Mouse (Mus musculus): Measurements from ENCODE around the gene Hdhd5. TPM values are rescaled to one million over a fixed set of nuclear protein-coding genes. Genes with fewer than 3 reads are reported as not detected.

Hdhd5 gene
- total RNA-seq, 2 experiments from 2014 or later, result 24.7 to 27.2 TPM

DNA sequence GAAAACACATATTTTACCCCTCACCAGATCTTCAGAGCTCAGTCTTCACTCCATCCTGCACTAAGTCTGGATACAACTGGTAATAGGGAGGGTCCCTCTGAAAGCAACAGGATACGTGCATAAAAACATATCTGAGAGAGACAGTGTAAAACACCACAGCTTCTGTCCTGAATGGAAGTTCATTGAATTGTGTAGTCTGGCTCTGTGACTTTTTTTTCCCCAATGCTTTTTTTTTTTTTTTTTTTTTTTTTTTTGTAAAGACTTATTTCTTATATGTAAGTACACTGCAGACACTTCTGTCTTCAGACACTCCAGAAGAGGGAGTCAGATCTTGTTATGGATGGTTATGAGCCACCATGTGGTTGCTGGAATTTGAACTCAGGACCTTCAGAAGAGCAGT is 1.5 kb upstream of the Hdhd5 start:
- DNase-seq, result no peak

DNA sequence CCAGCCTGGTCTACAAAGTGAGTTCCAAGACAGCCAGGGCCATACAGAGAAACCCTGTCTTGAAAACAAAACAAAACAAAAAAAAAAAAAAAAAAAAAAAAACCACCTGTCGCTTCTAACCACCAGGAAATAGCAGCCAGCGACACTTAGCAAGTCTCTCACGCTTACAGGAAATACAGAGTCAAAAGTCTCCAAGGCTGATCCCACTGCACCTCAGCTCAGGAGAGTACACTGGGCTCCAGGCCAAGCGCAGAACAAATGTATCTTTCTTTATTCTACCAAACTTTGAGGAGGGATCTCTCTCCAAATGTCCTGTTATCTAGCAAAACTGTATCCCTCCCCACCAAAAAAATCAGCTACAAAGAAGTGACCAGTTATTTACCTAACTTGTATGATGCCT is 2.0 kb downstream of the Hdhd5 start:
- DNase-seq, result no peak

DNA sequence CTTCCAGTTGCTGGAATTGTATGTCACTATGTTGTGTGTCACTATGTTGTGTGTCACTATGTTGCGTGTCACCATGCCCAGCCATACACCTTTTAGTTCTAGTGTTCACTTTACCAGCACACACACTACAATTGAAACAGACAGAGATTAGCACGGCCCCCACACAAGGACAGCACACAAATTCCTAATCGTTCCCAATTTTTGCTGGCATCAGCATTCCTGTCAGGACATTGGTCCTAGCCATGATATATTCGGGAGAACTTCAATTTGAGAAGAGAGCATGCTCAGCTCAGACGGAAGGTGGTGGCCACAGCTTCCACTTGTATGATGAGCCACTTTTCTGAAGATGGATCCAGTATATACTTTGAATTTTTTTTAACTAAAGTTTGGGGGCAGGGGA is 6.3 kb downstream of the Hdhd5 start:
- DNase-seq, result no peak

DNA sequence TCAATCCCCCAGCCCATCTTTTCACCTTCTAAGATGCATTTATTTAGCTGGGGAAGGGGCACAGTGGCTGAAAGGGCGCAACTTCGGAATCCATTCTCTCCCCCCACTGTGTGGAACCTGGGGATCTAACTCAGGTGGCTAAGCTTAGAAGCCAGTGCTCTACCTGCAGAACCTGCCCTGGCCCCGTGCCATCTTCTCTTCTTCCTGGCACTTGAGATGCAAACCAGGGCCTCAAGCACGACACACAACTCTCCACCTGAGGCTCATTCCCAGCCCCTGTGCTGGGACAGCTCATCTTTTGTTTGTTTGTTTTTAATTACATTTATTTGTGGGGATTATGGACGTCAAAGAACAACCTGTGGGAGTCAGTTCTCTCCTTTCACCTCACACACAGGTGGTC is 11.5 kb downstream of the Hdhd5 start:
- DNase-seq, result no peak

DNA sequence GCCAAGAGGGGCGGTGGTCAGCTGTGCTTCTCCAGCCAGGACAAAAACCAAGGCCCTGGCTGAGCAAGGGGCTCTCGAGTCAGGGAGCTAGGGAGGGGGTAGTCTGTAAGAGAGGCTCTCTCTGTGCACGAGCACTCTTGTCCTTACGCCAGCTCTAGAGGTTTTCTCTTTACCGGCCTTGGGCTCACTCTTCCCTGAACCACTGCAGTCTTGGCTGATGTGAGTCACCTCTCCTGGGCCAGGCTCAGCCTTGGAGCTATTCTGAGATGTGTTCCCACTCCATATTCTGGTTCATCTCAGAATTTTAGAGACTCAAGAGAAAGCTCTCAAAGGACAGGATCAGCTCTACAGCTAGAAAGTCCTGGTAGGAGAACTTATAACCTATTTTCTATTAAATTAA is 13.8 kb downstream of the Hdhd5 start:
- DNase-seq, result no peak

DNA sequence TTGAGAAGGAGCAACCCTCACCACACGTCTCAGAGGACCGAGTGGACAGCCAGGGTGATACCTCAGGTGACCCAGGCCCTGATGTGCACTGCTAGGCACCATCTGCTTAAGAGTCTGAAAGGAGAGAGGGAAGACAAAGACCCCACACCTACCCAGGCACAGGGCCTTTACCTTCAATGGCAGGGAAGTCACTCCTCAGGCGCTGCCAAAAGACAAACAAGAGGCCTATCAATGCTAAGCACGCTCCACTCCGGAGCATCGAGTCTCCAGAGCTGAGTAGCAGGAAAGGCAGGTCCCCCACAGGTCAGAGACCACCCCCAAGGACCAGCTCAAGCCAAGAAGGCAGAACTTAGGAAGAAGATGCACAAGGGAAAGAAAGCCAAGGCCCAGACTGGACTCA is 14.2 kb downstream of the Hdhd5 start:
- no peak for DNase-seq

DNA sequence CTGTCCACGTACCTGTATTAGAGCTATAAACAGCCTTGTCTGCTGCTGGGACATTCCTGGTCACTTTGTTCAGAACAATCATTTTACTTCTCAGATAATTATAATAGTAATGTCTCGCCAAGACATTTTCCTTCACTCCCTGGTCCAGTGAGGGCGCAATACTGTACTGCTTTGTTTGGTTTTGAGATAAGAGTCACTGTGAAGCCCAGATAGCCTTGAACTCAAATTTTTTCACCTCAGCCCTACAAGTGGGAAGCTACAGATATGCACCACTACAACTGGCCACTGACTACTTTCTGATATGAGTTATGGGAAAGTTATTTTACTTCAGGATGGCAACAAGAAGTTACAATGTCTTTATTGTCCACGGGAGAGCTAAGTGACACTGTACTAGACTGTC is 14.7 kb downstream of the Hdhd5 start:
- DNase-seq, result no peak

DNA sequence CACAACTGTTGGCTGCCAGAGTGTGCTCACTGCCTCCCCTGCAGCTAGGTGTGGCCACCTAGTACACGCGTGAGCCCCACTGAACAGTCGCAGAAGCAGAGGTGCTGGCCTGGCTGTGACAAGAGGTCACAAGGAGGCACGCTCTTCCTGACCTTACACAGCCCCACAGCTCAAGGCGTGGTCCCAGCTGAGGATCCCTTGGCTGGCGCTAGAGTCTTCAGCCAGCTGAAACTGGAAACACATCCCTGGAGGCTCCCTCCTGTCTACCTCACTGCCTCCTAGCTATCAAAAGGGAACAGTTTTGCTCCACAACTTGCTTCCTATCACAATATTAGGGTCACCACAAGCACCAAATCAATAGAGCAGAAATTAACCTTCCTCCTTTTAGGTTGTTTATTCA is 19.9 kb downstream of the Hdhd5 start:
- no peak for DNase-seq

DNA sequence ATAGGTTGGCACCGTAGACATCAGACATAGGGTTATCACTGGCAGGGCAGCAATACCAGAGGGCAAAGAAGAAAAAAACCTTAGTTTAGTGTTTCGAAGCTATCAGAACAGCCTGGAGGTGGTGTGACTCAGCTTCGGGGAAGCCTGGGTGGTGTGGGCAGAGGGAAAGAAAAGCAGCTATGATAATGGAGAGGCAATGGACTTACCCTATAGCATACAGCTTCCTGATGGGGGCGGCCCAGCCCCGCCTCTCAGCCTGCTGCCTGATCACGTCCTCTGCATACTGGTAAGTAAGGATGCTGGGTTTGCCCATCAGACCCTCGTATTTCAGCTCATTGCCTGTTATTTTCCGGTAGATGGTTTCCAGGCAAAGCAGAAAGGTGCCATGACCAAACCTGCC is 20.7 kb downstream of the Hdhd5 start:
- no peak for DNase-seq

DNA sequence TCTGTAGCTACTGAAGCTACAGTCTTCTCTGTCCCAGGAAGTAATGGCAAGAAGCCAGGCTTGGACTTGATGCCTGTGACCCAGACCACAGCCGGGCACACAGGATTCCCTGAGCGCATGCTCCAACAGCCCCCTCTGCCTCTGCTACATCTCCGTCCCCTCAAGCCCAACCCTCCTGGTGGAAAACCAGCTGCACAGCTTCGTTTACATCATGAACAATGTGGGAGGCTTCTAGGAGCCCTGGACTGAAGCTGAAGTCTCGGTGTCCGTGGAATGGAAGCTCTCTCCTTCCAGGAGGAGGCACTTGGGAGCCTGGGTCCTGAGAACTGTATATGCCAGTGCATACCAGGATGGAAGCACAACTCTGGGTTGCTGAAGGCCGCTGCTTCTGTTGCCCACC is 21.1 kb downstream of the Hdhd5 start:
- DNase-seq, result no peak

DNA sequence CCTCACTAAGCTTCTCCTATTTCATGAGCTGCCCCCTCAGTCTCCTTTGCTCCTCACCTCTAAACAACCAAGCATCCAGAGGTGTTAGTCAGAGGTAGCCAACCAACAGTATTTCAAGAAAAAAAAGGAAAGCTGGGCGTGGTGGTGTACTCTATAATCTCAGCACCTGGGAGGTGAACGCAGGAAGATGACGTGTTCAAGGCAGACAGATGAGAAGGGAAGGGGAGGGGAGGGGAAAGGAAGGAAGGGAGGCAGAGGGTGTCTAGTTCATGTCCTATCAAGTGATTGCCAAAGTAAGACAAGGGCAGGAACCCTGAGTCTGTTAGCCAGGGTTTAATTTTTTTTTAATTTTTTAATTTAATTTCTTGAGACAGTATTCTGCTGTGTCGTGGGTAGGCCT is 22.5 kb downstream of the Hdhd5 start:
- no peak for DNase-seq

DNA sequence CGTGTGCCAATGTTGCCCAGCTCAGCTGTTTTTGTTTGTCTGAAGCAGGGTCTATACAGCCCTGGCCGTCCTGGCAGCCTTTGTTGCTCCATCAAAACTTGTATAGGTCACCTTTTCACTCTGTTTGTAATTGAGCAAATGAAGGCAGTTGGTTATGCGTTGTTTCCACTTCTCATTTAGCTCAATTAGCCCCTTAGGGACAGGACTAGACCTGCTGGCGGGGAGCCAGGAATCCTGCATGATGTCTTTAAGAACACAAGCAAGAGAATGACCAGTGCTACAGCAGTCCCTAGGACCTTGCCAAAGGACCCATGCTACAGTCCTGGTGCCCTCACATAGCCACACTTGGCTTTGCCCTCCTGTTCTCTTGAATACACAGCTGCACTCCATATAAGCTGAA is 25.6 kb downstream of the Hdhd5 start:
- DNase-seq, result no peak

DNA sequence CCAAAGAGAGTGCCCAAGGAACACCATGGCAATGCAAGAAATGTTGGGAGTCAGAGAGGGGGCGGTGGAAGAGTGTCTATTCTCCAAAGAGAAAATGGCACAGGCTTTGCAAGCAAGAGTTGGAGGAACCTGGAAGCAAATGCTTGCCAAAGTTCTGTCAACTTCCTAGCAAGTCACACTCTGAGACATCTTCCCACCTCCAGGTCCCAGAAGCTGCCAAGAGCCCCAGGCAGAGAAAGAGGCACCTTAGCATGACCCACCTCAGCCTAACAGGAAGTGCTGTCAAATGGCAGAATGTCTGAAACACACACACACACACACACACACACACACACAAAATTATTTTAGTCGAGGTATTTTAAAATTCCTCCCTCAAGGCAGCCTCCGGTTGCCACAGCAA is 27.1 kb downstream of the Hdhd5 start:
- no peak for DNase-seq

DNA sequence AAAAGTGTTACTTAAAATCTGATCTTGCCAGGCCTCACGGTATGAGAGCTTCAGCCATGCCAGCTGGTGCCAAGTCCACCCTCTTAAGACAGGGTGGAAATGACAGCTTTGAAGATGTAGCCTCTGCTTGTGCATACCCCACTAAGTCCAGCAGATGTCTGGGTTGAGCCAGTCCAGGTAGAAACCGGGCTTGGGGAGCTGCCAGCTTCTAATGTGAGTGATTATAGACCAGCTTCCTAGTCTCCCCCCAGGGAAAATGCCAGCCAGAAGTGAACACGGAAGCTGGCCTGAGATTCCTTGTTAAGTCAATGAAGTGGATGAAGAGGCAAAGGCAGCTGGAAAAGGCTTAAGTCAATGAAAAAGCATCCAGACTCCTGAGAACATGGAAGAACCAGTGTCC is 34.6 kb downstream of the Hdhd5 start:
- DNase-seq, result no peak

DNA sequence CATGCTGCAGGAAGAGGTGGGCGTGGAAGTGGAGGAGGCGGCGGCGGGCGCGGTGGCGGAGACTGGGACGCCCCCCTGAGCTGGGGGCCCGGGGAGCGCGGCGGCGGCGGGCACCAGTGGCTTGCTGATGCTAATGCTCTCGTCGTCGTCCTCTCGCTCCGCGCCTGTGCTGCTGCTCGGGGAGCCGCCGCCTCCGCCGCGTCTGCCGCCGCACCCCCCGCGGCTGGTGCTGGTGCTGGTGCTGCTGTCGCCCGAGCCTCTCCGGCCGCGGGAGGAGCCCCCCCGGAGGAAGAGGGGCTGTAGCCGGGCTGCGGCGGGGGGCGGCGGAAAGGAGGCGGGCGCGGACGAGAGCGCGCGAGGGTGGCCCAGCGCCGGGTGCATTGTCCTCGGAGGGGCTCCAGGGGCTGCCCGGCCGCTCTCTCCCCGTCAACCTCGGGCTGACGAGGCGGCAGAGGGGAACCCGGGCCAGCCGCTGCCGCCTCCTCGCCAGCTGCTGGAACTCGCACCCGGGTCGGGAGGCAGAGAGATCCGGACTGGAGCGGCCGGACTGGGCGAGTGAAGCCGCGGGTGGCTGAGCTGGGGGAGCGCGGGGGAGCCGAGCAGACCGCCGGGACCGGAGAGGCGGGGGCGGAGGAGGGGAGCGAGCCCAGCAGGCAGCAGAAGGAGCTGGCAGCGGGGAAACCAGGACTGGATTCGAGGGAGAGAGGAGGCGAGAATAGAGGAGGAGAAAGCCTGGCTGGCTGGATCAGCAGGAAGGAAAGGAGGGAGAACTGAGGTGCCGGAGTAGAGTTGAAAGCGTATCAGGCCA is 37.5 kb downstream of the Hdhd5 start, which contains the start of gene Tmem121b:
Gene Tmem121b (minus strand): TSS at position 434 of the 808 bp plus-strand sequence.
- DNase-seq, result peak; percentile 38

DNA sequence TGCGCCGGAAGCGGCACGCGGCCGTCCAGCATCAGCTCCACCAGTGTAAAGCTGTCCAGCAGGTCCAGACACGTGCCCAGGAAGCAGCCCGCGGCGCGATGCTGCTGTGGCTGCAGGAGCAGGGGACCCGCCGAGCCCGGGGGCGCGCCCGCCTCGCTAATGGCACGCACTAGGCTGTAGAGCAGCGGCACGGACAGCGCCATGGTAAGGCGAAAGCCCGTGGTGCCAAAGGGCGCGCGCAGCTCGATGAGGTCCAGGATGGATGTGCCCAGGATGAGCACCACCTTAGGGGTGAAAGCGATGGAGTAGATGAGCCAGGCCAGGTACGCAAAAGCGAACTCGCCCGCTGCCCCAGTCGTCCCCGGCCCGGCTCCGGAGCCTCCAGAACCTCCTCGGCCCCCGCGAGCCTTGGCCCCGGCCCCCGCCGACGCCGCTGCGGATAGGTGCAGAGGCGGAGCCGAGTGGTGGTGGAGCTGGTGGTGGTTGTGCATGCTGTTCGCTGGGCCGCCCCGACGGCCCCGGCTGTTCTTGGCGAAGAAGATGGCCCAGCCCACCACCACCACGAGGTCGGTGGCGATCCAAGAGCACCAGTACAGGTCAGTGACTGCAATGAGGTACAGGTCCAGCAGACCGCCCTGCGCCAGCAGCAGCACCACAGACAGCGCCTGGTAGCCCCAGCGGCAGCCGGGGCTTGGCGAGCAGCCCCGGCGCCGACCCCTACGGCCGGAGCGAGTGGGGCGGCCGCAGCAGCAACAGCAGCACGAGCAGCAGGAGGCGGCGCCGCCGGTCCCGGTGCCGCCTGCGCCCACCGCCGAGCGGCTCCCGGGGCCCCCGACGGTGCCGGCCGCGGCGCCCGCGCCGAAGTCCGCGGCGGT is 38.4 kb downstream of the Hdhd5 start:
- DNase-seq, result no peak

DNA sequence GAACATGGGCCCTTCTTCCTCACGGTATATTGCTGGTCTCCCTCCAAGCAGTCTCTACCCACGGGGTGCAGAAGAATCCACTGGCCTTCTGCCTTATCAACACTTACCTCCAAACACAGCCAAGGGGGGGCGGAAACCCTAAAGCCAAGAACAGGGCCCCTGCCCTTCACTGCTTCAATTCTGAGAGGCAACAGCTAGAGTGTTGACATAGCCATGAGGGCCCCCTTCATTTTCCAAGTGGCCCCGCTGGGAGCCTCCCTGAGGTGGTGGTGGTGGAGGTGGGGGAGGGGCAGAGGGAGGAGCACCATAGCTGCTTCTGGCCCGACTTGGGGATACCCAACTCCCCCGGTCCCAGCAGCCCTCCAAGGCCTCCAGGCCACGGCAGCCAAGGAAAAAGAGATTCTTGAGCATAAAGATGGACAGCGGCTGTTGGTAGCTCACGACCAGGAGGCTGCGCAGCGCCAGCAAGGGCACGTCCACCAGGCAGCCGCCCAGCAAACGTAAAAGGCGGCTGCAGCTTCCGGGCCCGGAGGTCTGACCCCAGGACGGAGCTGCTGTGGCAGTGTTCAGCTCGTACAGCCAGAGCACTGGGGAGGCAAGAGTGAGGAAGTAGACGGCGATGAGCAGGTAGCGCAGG is 39.1 kb downstream of the Hdhd5 start:
- no peak for DNase-seq

DNA sequence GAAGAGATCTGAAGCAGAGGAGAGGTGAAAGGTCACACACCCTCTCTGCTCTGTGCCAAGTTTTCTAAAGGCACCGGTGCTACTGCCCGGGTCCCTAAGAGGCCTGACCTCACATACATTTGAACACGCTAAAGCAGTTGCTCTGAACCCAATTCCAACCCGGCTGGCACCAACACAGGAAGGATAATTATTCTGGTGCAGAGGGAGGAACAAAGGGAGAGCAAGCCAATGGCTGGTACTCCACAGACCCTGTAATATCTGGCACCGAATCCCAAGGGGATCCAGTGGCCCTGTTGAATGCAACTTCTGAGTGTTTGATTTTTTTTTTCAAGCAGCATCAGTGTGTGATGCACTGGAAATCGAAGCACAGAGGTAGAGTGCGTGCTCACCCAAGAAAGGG is 40.1 kb downstream of the Hdhd5 start:
- DNase-seq, result no peak

DNA sequence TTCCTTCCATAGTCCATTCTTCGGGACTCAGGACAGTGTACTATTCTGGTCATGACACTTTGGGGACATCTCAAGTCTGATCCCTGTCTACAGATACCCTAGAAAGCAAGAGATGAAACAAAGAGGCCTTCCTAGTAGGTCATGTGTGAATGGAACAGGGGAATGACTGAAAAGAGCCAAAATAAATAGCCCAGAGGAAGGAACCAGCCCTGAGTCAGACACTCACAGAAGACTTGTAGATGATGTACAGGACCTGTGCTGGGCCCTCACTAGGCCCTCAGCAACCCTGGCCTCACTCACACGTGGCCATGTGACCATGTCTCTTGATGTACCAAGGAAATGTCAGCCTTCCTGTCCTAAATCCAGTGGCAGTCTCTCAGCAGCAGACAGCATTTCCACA is 41.7 kb downstream of the Hdhd5 start:
- DNase-seq, result no peak

DNA sequence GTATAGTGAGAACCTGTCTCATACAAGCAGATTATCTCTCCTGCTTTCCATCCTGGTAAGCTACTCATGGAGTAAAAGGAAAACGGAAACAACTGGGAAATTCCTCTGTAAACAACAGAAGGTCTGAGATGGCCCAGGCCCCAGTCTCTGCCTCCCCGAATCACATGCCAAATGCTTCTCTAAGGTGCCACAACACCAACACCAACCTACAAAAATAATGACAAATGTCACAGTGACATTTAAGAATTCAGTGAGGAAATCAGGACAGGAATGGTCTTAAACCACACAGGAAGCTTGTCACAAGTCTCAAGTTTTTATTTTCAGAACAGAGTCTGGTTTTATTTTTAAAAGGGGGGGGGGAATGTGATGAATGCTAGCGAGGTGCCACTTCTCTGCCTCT is 42.5 kb downstream of the Hdhd5 start:
- DNase-seq, result no peak

DNA sequence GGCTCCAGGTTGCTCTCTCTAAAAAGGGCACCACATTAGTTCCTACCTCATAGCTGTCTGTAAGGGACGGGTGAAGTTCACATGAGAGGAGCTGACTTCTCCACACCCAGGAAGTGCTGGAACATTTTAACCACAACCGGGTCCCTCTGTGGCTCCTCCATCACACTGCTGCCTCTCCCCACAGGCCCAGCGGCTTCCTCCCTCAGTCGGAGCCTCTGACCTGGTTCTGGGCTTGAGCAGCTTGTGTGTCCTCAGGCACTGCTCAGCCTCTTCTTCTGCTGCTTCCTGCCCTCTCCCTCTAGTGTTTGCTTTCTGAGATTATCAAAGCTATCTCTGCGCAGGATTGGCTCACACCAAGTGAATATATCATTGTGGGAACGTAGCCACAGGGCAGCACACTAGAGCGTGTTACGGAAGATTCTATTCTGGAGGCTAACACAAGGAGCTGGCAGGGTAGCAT is 45.0 kb downstream of the Hdhd5 start:
- no peak for DNase-seq

DNA sequence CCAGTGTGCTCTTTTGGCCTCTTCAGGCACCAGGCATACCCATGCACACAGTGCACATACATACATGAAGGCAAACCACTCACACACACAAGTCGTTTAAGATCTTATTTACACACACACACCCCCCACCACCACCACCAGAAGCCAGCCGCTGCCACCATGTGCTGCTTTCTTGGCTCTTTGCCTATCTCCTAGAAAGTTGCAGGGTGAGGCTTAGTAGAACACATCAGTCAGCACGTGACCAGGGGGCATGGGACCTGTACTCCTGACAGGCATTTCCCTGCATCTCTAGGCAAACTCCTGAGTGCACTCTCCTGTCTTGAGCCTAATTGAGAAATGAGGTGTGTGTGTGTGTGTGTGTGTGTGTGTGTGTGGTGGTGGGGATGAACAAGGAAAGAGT is 46.1 kb downstream of the Hdhd5 start:
- DNase-seq, result no peak

DNA sequence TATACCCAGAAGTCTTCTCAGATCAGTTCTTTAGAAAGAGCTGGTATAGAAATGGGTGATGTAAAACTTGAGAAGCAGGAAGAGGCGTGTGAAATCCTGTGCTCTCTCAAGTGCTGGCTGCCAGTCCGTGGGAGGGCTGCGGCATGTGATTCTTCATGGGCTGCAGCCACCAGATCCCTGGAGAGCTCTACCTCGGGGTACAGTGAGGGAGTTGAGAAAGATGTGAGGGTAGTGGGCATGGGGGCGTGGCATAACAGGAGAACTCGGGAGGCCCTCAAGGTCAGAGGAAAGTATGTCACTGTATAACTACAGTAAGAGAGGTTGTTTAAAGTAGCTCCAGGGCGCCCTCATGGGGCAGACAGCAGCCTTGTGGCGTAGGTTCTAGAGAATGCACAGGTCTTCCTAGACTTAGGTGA is 47.9 kb downstream of the Hdhd5 start:
- DNase-seq, result no peak
